Mouse (Mus musculus) heart, embryonic 15.5 days (tissue): ENCODE data around the gene Cabin1. TPM values are rescaled to one million over a fixed set of nuclear protein-coding genes. Genes with fewer than 3 reads are reported as not detected.

Source experiments
- ATAC-seq: fragments of 200-750 bp; cut with Nextera tagmentation; replicated peaks from 2 replicates; pipeline ENCODE4 v1.8.0; 2017; ENCODE audit warnings: low read depth, moderate TSS enrichment; ENCODE audit not compliant: insufficient number of reproducible peaks, insufficient read depth, low FRiP score
- H3K27ac ChIP-seq: fragments of 300-500 bp; sonication (generic); 2 replicates; pipeline ENCODE4 v1.5.1; 2015; ENCODE audit warnings: mild to moderate bottlenecking, inconsistent platforms
- H3K27me3 ChIP-seq: fragments of 300-500 bp; sonication (generic); 2 replicates; pipeline ENCODE4 v1.6.1; 2015; ENCODE audit warnings: inconsistent platforms
- H3K36me3 ChIP-seq: fragments of 300-500 bp; sonication (generic); 2 replicates; pipeline ENCODE4 v1.6.1; 2015; ENCODE audit warnings: mild to moderate bottlenecking, inconsistent platforms
- H3K4me1 ChIP-seq: fragments of 300-500 bp; sonication (generic); replicated peaks from 2 replicates; pipeline ENCODE4 v1.6.1; 2015; ENCODE audit warnings: inconsistent platforms
- H3K4me2 ChIP-seq: fragments of 300-500 bp; sonication (generic); 2 replicates; pipeline ENCODE4 v1.6.1; 2015; ENCODE audit warnings: inconsistent platforms, mild to moderate bottlenecking, moderate library complexity
- H3K4me3 ChIP-seq: fragments of 300-500 bp; sonication (generic); 2 replicates; pipeline ENCODE4 v1.5.1; 2015; ENCODE audit warnings: mild to moderate bottlenecking, inconsistent platforms
- H3K9ac ChIP-seq: fragments of 300-500 bp; sonication (generic); 2 replicates; pipeline ENCODE4 v1.6.1; 2015; ENCODE audit warnings: mild to moderate bottlenecking, inconsistent platforms
- H3K9me3 ChIP-seq: fragments of 300-500 bp; sonication (generic); replicated peaks from 2 replicates; pipeline ENCODE4 v1.6.1; 2016; ENCODE audit warnings: inconsistent platforms
- WGBS: fragments of 180-500 bp; shearing (Covaris S2); methylation state at CpG from one replicate; pipeline ENCODE4 v1.1.7; 2015; ENCODE audit warnings: mixed read lengths; 5-methylcytosine and 5-hydroxymethylcytosine counted together
- polyA plus RNA-seq: library from polyadenylated mRNA; unstranded; fragments of >200 nt; fragmentation: Nextera tagmentation; extraction: Ambion mirVana; gene quantifications from 2 replicates; pipeline ENCODE4 v1.2.1, GENCODE M21; 2015

The Cabin1 gene
- polyA plus RNA-seq, 1 experiment from 2014 or later, result 25.2 TPM

DNA sequence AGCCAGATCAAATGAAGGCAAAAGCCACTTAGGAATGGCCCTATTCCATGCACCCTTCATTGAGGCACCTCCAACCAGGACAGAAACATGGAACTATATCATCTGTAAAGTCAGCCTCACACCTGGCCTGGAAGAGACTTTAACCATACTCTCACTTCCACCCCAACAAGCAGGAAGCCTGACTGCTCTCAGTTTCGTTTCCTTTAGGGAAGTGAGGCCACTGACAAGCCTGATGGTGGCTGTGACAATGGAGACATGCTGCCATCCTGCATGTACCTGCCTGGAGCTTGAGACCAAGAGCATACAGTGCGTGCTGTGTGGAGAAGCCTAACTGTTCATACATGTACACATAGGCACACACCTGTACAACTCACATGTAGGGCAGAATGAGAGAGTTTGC is 53.9 kb downstream of the Cabin1 start:
- H3K4me1 ChIP-seq, result peaks cover 5% of the 10 kb centered on the region
- no peaks in the 10 kb centered on the region for H3K27me3 ChIP-seq
- no peak overlapping the region for H3K27ac ChIP-seq
- no peaks in the 10 kb centered on the region for H3K9me3 ChIP-seq
- H3K36me3 ChIP-seq, result peaks cover 33% of the 10 kb centered on the region
- no peak overlapping the region for H3K9ac ChIP-seq
- ATAC-seq, result no peak
- no peak overlapping the region for H3K4me3 ChIP-seq
- no peak overlapping the region for H3K4me2 ChIP-seq
- WGBS, result 83% methylated on average over 2 of the region's 2 CpGs

DNA sequence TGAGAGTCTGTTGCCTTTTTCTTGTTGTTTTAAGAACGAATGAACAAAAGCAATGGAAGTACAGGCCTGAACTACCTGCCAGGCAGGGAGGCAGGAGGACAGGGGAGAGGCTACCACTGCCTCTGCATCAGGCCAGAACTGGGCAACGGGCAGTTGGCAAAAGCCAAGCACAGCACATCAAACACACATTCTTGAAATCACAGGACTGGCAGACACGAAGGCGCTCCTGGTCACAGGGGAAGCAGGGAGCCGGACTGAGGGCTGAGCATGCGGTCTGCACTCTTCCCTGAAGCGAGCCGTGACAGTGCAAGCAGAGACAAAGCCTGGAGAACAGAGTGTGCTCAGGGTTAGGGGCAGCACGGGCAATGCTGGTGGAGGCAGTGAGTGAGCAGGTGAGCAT is 54.9 kb downstream of the Cabin1 start:
- Histone ChIP-seq H3K9me3 (no peaks in the 10 kb centered on the region), H3K36me3 (peaks cover 33% of the 10 kb centered on the region), H3K27ac (no peak overlapping the region), H3K27me3 (no peaks in the 10 kb centered on the region), H3K4me1 (peaks cover 14% of the 10 kb centered on the region), H3K4me3 (no peak overlapping the region), H3K4me2 (no peak overlapping the region), H3K9ac (no peak overlapping the region)
- 73% methylated on average over 9 of the region's 9 CpGs for WGBS
- no peak for ATAC-seq

- peaks cover 20% of the 10 kb centered on the region for H3K4me1 ChIP-seq
- H3K9ac ChIP-seq, result no peak overlapping the region
- peaks cover 27% of the 10 kb centered on the region for H3K36me3 ChIP-seq
- no peaks in the 10 kb centered on the region for H3K27me3 ChIP-seq
- H3K27ac ChIP-seq, result no peak overlapping the region
- 41% methylated on average over 9 of the region's 9 CpGs for WGBS
- no peak for ATAC-seq
- no peaks in the 10 kb centered on the region for H3K9me3 ChIP-seq
- H3K4me2 ChIP-seq, result no peak overlapping the region
- H3K4me3 ChIP-seq, result no peak overlapping the region
Measured at GRCm38 (mm10) chr10:75708633-75708992, 55.5 kb downstream of the Cabin1 start.

DNA sequence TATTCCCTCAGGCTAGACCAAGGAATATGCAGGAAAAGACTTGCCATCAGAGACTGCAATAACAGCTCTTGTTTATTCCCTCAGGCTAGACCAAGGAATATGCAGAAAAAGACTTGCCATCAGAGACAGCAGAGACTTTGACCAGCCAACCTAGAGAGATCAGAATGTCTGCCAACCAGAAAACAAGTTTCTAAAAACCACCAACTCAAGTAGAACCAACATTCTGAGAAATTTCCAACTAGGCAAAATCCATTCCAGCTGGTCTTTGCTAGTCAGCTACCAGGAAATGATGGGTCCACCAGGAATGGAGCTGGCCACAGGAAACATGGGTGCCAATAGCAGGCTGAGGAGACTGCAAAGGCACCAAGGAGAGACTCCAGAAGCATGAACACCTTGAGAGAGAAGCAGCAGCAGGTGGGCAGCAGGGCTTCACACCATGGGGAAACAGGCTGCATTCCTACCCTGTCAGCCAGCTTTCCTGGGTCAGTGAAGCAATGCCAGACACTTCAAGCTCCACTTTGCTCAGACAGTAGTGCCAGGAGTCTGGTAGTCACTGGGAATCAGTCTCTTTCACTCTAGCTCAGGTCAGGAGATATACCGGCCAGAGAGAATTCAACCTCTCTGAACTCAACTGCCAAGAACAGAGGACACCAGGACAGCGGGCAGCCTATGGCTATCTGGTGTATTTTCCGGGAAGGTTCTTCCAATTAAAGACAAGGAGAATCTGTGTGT is 56.1 kb downstream of the Cabin1 start:
- no peak overlapping the region for H3K9ac ChIP-seq
- no peak overlapping the region for H3K27ac ChIP-seq
- H3K4me1 ChIP-seq, result peaks cover 23% of the 10 kb centered on the region
- no peaks in the 10 kb centered on the region for H3K27me3 ChIP-seq
- no peak overlapping the region for H3K4me3 ChIP-seq
- peaks cover 22% of the 10 kb centered on the region for H3K36me3 ChIP-seq
- no peak overlapping the region for H3K4me2 ChIP-seq
- WGBS, result 77% methylated on average over 3 of the region's 3 CpGs
- H3K9me3 ChIP-seq, result no peaks in the 10 kb centered on the region
- ATAC-seq, result no peak

DNA sequence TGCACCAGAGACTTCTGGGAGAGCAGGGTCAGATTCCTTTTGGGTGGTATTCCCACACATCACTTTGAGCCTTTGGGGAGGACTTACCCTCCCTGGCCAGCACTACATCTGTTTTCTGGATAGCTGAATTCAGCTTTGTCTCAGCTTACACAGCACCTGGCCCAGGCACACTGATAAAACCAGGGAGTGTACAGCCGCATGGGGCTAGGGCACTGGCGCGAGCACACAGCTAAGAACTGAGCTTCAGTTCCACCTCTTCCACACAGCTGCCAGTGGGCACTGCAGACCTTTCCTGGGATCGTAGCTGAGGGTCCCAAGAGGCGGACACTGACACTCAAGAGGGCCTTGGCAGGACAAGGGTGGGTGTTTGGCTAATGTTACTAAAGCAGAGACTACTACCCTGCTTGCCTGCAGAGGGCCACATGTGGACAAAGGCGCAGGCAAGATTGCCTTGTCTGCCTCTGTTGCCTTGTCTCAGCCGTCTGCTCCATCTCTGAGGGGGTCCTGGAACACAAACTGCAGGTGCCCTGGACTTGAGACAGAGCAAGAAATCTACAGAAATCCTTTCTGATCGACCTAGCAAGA is 57.4 kb downstream of the Cabin1 start:
- peaks cover 8% of the 10 kb centered on the region; the same call in 1 of the 2 replicates for H3K36me3 ChIP-seq
- peaks cover 23% of the 10 kb centered on the region for H3K4me1 ChIP-seq
- no peak overlapping the region for H3K27ac ChIP-seq
- no peaks in the 10 kb centered on the region for H3K27me3 ChIP-seq
- 76% methylated on average over 8 of the region's 8 CpGs for WGBS
- ATAC-seq, result no peak
- no peak overlapping the region for H3K4me2 ChIP-seq
- no peaks in the 10 kb centered on the region for H3K9me3 ChIP-seq
- no peak overlapping the region for H3K4me3 ChIP-seq
- no peak overlapping the region for H3K9ac ChIP-seq

DNA sequence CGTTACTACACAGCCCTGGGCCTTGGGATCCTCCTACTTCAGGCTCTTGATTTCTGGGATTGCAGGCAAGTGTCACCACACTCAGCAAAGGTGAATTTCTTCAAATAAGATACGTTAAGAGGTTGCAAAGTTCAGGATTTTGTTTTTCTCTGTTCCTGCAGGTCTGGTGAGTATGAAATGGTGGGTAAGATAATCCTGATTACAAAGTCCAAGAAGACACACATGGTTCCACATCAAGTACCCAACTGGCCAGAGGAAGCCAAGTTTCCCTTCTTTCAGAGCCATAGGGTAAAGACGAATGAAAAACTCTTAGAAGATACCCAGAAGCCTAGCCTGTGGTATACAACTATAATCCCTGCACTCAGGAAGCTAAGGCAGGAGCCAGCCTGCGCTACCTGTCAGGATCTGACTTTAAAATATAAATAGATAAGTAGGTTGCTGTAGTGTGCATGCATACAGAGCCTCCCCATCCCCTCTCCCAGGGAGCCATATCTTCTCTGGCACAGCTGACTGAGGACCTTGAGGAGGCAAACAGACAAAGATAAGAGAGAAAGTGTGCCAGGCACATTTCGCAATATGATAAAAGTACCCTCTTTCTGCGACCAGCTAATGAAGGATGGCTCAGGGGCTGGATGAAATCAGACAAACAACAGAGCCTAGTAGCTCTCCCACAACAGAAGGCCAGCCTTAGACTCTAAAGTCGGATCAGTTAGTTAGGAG is 58.3 kb downstream of the Cabin1 start:
- peaks cover 23% of the 10 kb centered on the region for H3K4me1 ChIP-seq
- peaks cover 7% of the 10 kb centered on the region; the same call in 1 of the 2 replicates for H3K36me3 ChIP-seq
- ATAC-seq, result no peak
- no peak overlapping the region for H3K27ac ChIP-seq
- no peak overlapping the region for H3K4me2 ChIP-seq
- no peak overlapping the region for H3K9ac ChIP-seq
- H3K9me3 ChIP-seq, result no peaks in the 10 kb centered on the region
- no peaks in the 10 kb centered on the region for H3K27me3 ChIP-seq
- WGBS, result 65% methylated on average over 7 of the region's 7 CpGs
- H3K4me3 ChIP-seq, result no peak overlapping the region

DNA sequence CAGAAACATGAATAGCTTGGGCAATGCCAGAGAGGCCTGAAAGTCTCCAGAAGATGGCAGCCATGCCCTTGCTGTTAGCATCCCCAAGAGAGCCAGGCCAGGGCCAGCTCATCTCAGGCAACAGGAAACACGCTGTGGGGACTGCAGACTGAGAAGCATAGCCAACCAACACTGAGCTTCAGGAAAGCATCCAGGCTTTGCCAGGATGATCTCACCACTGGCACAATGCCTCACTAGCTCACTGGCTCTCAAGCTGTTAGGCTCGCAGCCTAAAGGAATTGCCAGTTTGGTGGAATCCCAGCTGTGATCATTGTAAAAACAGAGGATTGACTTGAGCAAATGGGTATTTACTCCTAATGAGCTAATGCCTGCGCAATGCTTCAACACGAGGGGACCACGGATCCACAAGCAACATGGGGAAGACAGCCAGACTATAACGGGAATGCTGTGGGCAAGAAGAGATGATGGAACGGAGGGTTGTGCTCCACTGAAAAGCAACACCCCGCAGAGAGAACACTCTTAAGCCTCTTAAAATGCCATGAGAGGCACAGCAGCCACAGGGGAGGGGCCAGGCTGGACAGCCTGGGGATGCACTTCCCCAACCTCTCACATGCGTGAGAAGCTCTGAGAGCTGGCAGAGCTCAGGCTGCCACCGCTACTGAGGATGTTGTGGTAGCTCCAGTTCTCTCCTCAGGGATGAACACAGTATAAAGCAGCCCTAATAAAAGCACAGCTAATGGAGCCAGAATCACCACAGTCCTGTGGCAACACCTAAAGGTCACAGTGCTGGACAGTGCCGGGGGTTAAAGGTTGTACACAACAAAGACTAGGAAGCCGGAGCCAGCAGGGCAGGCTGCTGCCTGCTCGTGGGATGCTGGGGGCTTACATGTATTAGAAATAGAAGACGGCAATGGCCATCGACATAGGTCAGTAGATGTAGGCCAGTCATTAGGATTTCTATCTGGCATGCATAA is 59.6 kb downstream of the Cabin1 start:
- Histone ChIP-seq H3K36me3 (peaks cover 12% of the 10 kb centered on the region; the same call in 1 of the 2 replicates), H3K27ac (peak overlapping the region; percentile 74), H3K4me3 (no peak overlapping the region), H3K4me1 (peaks cover 22% of the 10 kb centered on the region), H3K9me3 (no peaks in the 10 kb centered on the region), H3K4me2 (peak overlapping the region; percentile 6), H3K9ac (no peak overlapping the region), H3K27me3 (no peaks in the 10 kb centered on the region)
- WGBS, result 52% methylated on average over 15 of the region's 15 CpGs
- ATAC-seq, result peak; percentile 86

- Histone ChIP-seq H3K27ac (peak overlapping the region; percentile 74), H3K4me3 (no peak overlapping the region), H3K36me3 (peaks cover 15% of the 10 kb centered on the region; the same call in 1 of the 2 replicates), H3K4me1 (peaks cover 20% of the 10 kb centered on the region), H3K4me2 (no peak overlapping the region), H3K27me3 (no peaks in the 10 kb centered on the region), H3K9me3 (no peaks in the 10 kb centered on the region), H3K9ac (no peak overlapping the region)
- WGBS, result 66% methylated on average over 1 of the region's 1 CpGs
- no peak for ATAC-seq
Measured at GRCm38 (mm10) chr10:75703504-75703903, 60.6 kb downstream of the Cabin1 start.

- H3K4me1 ChIP-seq, result peaks cover 20% of the 10 kb centered on the region
- no peak overlapping the region for H3K27ac ChIP-seq
- 80% methylated on average over 2 of the region's 2 CpGs for WGBS
- peaks cover 13% of the 10 kb centered on the region; the same call in 1 of the 2 replicates for H3K36me3 ChIP-seq
- no peak for ATAC-seq
- no peak overlapping the region for H3K4me3 ChIP-seq
- no peak overlapping the region for H3K9ac ChIP-seq
- no peaks in the 10 kb centered on the region for H3K9me3 ChIP-seq
- no peaks in the 10 kb centered on the region for H3K27me3 ChIP-seq
- H3K4me2 ChIP-seq, result no peak overlapping the region
Measured at GRCm38 (mm10) chr10:75702494-75702893, 61.6 kb downstream of the Cabin1 start.

GRCm38 (mm10) chr10:75701280-75701679 is 62.9 kb downstream of the Cabin1 start:
- peaks cover 20% of the 10 kb centered on the region for H3K4me1 ChIP-seq
- peaks cover 17% of the 10 kb centered on the region; the same call in 1 of the 2 replicates for H3K36me3 ChIP-seq
- H3K9me3 ChIP-seq, result no peaks in the 10 kb centered on the region
- H3K4me2 ChIP-seq, result no peak overlapping the region
- no peak overlapping the region for H3K27ac ChIP-seq
- H3K4me3 ChIP-seq, result no peak overlapping the region
- 88% methylated on average over 6 of the region's 6 CpGs for WGBS
- H3K27me3 ChIP-seq, result no peaks in the 10 kb centered on the region
- H3K9ac ChIP-seq, result no peak overlapping the region
- no peak for ATAC-seq

- H3K36me3 ChIP-seq, result peaks cover 26% of the 10 kb centered on the region
- H3K9ac ChIP-seq, result no peak overlapping the region
- 82% methylated on average over 3 of the region's 3 CpGs for WGBS
Measured at GRCm38 (mm10) chr10:75697693-75698092, 66.4 kb downstream of the Cabin1 start.

More at GRCm38 (mm10) chr10:75697693-75698092, 66.4 kb downstream of the Cabin1 start:
- H3K4me1 ChIP-seq, result peaks cover 3% of the 10 kb centered on the region; the same call in 1 of the 2 replicates
- ATAC-seq, result no peak
- no peak overlapping the region for H3K4me3 ChIP-seq
- H3K27ac ChIP-seq, result no peak overlapping the region
- no peaks in the 10 kb centered on the region for H3K27me3 ChIP-seq
- no peaks in the 10 kb centered on the region for H3K9me3 ChIP-seq
- H3K4me2 ChIP-seq, result no peak overlapping the region
